Mouse (Mus musculus) embryonic facial prominence, embryonic 12.5 days (tissue): ENCODE measurements at regions not wholly inside any gene's neighbourhood (a gene's known extent, or its start where the extent isn't known, plus 50 kb on each side); places are given as distances from the start of the nearest gene placed in this dataset.

ENCODE experiments used
- ATAC-seq: fragments of 200-750 bp; cut with Nextera tagmentation; 2 replicates; pipeline ENCODE4 v1.8.0; 2017; ENCODE audit not compliant: insufficient number of reproducible peaks, insufficient read depth, low FRiP score, low TSS enrichment
- H3K27ac ChIP-seq: fragments of 300-500 bp; sonication (generic); 2 replicates; pipeline ENCODE4 v1.5.1; 2016; ENCODE audit warnings: mild to moderate bottlenecking
- H3K27me3 ChIP-seq: fragments of 300-500 bp; sonication (generic); 2 replicates; pipeline ENCODE4 v1.6.1; 2016; ENCODE audit warnings: mild to moderate bottlenecking, moderate library complexity
- H3K36me3 ChIP-seq: fragments of 300-500 bp; sonication (generic); 2 replicates; pipeline ENCODE4 v1.6.1; 2016; ENCODE audit warnings: mild to moderate bottlenecking
- H3K4me1 ChIP-seq: fragments of 300-500 bp; sonication (generic); 2 replicates; pipeline ENCODE4 v1.6.1; 2016
- H3K4me2 ChIP-seq: fragments of 300-500 bp; sonication (generic); replicated peaks from 2 replicates; pipeline ENCODE4 v1.6.1; 2016; ENCODE audit warnings: mild to moderate bottlenecking, moderate library complexity
- H3K4me3 ChIP-seq: fragments of 300-500 bp; sonication (generic); 2 replicates; pipeline ENCODE4 v1.5.1; 2016; ENCODE audit warnings: mild to moderate bottlenecking
- H3K9ac ChIP-seq: fragments of 300-500 bp; sonication (generic); 2 replicates; pipeline ENCODE4 v1.6.1; 2016; ENCODE audit warnings: mild to moderate bottlenecking, moderate library complexity
- H3K9me3 ChIP-seq: fragments of 300-500 bp; sonication (generic); 2 replicates; pipeline ENCODE4 v1.6.1; 2016; ENCODE audit warnings: mild to moderate bottlenecking, moderate library complexity
- WGBS: fragments of 180-500 bp; shearing (Covaris S2); methylation state at CpG from one replicate; pipeline ENCODE4 v1.1.7; 2016; 5-methylcytosine and 5-hydroxymethylcytosine counted together

GRCm38 (mm10) chr2:178844561-178844960 is 414.2 kb downstream of the Cdh26 start:
- no peak overlapping the region for H3K9ac ChIP-seq
- no peaks in the 10 kb centered on the region for H3K27me3 ChIP-seq
- no peak overlapping the region for H3K27ac ChIP-seq
- WGBS, result 90% methylated on average over 4 of the region's 4 CpGs
- H3K4me1 ChIP-seq, result no peaks in the 10 kb centered on the region
- no peaks in the 10 kb centered on the region for H3K36me3 ChIP-seq
- ATAC-seq, result no peak
- H3K4me3 ChIP-seq, result no peak overlapping the region
- no peaks in the 10 kb centered on the region for H3K9me3 ChIP-seq
- H3K4me2 ChIP-seq, result no peak overlapping the region

- no peak overlapping the region for H3K27ac ChIP-seq
- H3K4me3 ChIP-seq, result no peak overlapping the region
- ATAC-seq, result no peak
- no peak overlapping the region for H3K9ac ChIP-seq
- peaks cover 15% of the 10 kb centered on the region for H3K4me1 ChIP-seq
- 83% methylated on average over 10 of the region's 10 CpGs for WGBS
- H3K9me3 ChIP-seq, result no peaks in the 10 kb centered on the region
- H3K36me3 ChIP-seq, result no peaks in the 10 kb centered on the region
- no peak overlapping the region for H3K4me2 ChIP-seq
- no peaks in the 10 kb centered on the region for H3K27me3 ChIP-seq
These were observed 420.0 kb downstream of the Cdh26 start for GRCm38 (mm10) chr2:178850320-178850719.

GRCm38 (mm10) chr2:178850769-178851168 is 420.4 kb downstream of the Cdh26 start:
- Histone ChIP-seq H3K4me2 (no peak overlapping the region), H3K4me3 (no peak overlapping the region), H3K36me3 (no peaks in the 10 kb centered on the region), H3K27me3 (no peaks in the 10 kb centered on the region), H3K9me3 (no peaks in the 10 kb centered on the region), H3K9ac (no peak overlapping the region), H3K27ac (no peak overlapping the region), H3K4me1 (peaks cover 16% of the 10 kb centered on the region)
- 83% methylated on average over 11 of the region's 11 CpGs for WGBS
- no peak for ATAC-seq

- H3K9me3 ChIP-seq, result no peaks in the 10 kb centered on the region
- H3K36me3 ChIP-seq, result no peaks in the 10 kb centered on the region
- 73% methylated on average over 1 of the region's 1 CpGs for WGBS
- H3K4me2 ChIP-seq, result no peak overlapping the region
- no peak overlapping the region for H3K27ac ChIP-seq
- H3K27me3 ChIP-seq, result no peaks in the 10 kb centered on the region
- no peak for ATAC-seq
- H3K4me1 ChIP-seq, result peaks cover 16% of the 10 kb centered on the region
- no peak overlapping the region for H3K9ac ChIP-seq
- H3K4me3 ChIP-seq, result no peak overlapping the region
These were observed 423.7 kb downstream of the Cdh26 start for GRCm38 (mm10) chr2:178854012-178854411.

DNA sequence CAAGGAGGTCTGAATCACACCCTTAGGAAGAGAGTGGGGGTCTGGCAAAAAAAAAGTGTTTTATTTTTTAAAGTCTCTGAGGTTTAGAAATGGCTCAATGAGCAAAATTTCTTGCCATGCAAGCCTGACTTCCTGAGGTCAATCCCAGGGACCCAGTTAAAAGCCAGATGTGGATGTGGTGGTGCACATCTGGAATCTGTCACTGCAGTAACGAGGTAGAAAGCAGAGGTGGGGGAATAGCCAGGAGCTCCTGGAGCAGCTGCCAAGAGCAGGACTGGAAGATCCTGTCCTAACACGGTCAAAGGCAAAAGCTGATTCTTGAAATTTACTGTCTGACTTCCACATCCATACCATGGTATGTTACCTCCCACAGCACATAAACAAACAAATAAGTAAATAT is 424.4 kb downstream of the Cdh26 start:
- no peaks in the 10 kb centered on the region for H3K36me3 ChIP-seq
- no peak for ATAC-seq
- H3K27ac ChIP-seq, result no peak overlapping the region
- no peaks in the 10 kb centered on the region for H3K27me3 ChIP-seq
- 18% methylated on average over 2 of the region's 2 CpGs for WGBS
- no peaks in the 10 kb centered on the region for H3K9me3 ChIP-seq
- no peak overlapping the region for H3K4me2 ChIP-seq
- H3K4me1 ChIP-seq, result peaks cover 16% of the 10 kb centered on the region
- H3K9ac ChIP-seq, result no peak overlapping the region
- H3K4me3 ChIP-seq, result no peak overlapping the region

DNA sequence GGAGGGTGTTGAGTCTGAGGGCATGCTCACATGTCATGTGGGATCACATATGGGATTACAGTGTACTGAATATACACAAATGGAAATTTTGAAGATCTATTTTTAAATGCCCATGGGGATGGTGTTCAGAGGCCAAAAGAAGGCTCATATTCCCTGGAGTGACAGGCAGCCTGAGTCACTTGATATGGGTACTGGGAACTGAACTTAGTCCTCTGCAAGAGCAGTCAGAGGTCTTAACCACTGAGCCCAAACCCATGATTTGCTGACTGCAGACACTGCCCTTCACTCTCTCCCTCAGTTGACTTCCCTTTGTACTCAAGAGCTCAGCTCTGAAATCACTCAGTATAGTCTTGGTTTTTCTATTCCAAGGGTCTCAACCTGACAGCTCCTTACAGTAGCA is 432.3 kb downstream of the Cdh26 start:
- Histone ChIP-seq H3K36me3 (no peaks in the 10 kb centered on the region), H3K4me2 (no peak overlapping the region), H3K27me3 (no peaks in the 10 kb centered on the region), H3K4me3 (no peak overlapping the region), H3K4me1 (peaks cover 4% of the 10 kb centered on the region; the same call in 1 of the 2 replicates), H3K9ac (no peak overlapping the region), H3K27ac (no peak overlapping the region), H3K9me3 (no peaks in the 10 kb centered on the region)
- ATAC-seq, result no peak

DNA sequence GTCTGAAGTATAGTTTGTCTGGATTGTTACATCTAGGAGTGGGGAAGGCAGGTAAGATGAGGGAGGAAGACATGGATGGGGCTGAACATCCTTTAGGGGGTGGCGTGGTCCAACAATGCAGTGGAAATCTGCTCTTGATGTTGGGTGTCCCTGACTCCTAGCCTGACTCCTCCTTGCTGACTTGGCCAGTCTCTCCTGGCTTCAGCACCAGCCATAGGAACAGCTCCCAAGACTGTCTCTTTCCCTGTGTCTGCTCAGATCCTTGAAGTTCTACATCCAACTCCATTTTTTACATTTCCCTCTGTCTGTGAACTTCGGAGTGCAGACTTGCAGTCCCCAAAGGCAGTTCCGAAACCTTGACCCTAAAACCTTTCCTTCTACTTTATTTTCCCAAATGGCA is 436.8 kb downstream of the Cdh26 start:
- no peak for ATAC-seq
- H3K4me2 ChIP-seq, result no peak overlapping the region
- WGBS, result 39% methylated on average over 3 of the region's 3 CpGs
- H3K4me3 ChIP-seq, result no peak overlapping the region
- H3K27ac ChIP-seq, result no peak overlapping the region
- H3K4me1 ChIP-seq, result no peaks in the 10 kb centered on the region
- no peaks in the 10 kb centered on the region for H3K9me3 ChIP-seq
- no peaks in the 10 kb centered on the region for H3K36me3 ChIP-seq
- H3K27me3 ChIP-seq, result 0 out of 2 replicates have a peak, but pooled peaks cover 4% of the 10 kb centered on the region
- H3K9ac ChIP-seq, result no peak overlapping the region

DNA sequence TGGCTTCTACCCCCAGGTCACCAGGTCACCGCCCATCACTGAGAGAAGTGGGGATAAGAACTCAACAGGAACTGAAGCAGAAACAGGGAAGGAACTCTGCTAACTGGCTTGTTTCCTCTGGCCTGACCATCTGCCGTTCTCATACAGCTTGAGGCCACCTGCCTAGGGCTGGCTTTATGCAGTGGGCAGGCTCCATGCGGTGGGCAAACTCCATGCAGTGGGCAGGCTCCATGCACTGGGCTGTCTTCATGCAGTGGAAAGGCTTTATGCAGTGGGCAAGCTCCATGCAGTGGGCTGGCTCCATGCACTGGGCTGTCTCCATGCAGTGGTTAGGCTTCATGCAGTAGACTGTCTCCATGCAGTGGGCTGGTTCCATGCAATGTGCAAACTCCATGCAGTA is 438.8 kb downstream of the Cdh26 start:
- no peaks in the 10 kb centered on the region for H3K9me3 ChIP-seq
- no peak for ATAC-seq

DNA sequence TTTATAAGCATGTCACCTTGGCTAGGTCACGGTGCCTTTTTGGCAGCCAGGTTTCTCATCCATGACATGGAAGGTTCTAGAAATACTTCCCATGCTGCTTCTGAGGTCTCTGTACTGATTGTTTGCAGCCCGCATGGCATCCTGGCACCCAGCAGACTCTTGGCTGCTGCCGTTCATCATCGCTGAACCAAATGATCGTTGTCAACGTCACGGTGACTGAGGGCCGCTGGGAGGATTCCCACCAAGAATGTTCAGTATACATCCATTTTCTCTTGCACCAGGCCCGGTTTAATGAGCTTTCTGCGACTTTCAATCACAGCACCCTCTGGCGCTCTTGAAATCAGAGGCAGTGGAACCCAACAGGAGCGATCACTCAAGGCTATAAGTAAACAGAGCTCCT is 448.1 kb downstream of the Cdh26 start:
- Histone ChIP-seq H3K27ac (no peak overlapping the region), H3K4me1 (no peaks in the 10 kb centered on the region), H3K36me3 (no peaks in the 10 kb centered on the region), H3K4me3 (no peak overlapping the region), H3K27me3 (no peaks in the 10 kb centered on the region), H3K4me2 (no peak overlapping the region), H3K9me3 (no peaks in the 10 kb centered on the region), H3K9ac (no peak overlapping the region)
- WGBS, result 92% methylated on average over 12 of the region's 12 CpGs
- ATAC-seq, result no peak

More for the DNA sequence above, 438.8 kb downstream of the Cdh26 start:
- Histone ChIP-seq H3K36me3 (no peaks in the 10 kb centered on the region), H3K4me2 (no peak overlapping the region), H3K9ac (no peak overlapping the region), H3K4me3 (no peak overlapping the region), H3K27me3 (0 out of 2 replicates have a peak, but pooled peaks cover 4% of the 10 kb centered on the region), H3K4me1 (no peaks in the 10 kb centered on the region), H3K27ac (no peak overlapping the region)
- WGBS, result 70% methylated on average over 3 of the region's 3 CpGs

DNA sequence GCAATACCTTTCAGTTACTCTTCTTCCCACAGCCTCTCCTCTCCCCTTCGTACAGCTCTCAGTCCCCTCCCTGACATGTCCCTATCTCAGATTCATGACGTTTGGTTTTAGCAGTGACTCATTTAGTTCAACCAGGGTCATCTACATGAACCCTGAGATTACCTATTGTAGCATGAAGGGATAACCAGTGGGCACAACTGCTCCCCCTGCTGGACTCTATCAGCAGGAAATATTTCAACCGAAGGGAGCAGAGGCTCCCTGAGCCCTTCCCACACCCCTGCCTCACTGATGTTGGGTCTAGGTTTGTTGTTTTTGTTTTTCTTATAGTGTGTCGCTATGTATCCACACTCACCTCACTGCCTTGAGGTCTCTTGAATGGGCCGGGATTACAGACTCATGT is 455.4 kb downstream of the Cdh26 start:
- H3K4me2 ChIP-seq, result no peak overlapping the region
- H3K9me3 ChIP-seq, result no peaks in the 10 kb centered on the region
- H3K9ac ChIP-seq, result no peak overlapping the region
- no peak for ATAC-seq
- WGBS, result 48% methylated on average over 5 of the region's 5 CpGs
- H3K27ac ChIP-seq, result no peak overlapping the region
- no peaks in the 10 kb centered on the region for H3K4me1 ChIP-seq
- H3K36me3 ChIP-seq, result no peaks in the 10 kb centered on the region
- no peaks in the 10 kb centered on the region for H3K27me3 ChIP-seq
- H3K4me3 ChIP-seq, result no peak overlapping the region

DNA sequence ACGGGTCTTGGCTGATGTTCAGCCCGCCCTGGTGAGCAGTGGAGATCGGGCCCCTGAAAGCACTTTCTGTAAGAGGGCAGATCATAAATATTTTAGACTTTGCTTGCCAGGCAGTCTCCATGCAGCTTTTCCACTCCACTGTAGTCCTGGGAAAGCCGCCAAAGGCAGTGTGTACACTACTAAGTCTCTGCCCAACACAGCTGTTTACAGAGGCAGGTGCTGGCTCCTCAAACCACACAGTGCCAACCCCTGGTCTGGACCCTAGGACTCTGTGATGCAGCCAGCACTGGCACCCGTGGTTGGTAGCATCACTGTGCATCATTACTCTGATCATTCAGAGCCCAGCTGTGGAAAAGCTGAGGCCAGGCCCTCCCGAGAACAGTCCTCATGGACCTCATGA is 458.4 kb downstream of the Cdh26 start:
- WGBS, result 86% methylated on average over 6 of the region's 6 CpGs
- H3K4me2 ChIP-seq, result no peak overlapping the region
- no peaks in the 10 kb centered on the region for H3K9me3 ChIP-seq
- H3K27me3 ChIP-seq, result no peaks in the 10 kb centered on the region
- 0 out of 2 replicates have a peak, but pooled peaks have one; percentile 10 for ATAC-seq
- no peak overlapping the region for H3K9ac ChIP-seq
- H3K4me3 ChIP-seq, result no peak overlapping the region
- H3K4me1 ChIP-seq, result no peaks in the 10 kb centered on the region
- H3K27ac ChIP-seq, result no peak overlapping the region
- H3K36me3 ChIP-seq, result no peaks in the 10 kb centered on the region

DNA sequence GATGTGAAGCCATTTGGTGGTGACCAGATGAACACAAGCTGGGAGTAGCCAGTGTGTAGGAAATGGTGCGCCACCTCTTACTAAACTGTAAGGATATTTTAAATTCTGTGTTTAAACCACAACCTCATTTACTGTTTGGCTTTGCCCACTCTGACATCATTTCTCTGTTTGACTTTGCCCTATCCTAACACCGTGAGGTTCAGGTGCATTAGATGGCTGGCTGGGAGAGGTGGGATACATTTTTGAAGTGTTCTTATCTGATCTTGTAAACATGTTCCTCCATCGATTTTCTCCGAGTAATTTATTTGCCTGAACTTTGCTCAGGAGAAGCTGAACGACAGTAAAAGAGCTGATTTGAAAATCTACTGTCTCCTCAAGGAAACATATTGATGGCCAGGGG is 472.1 kb downstream of the Cdh26 start:
- Histone ChIP-seq H3K9ac (no peak overlapping the region), H3K4me1 (0 out of 2 replicates have a peak, but pooled peaks cover 4% of the 10 kb centered on the region), H3K4me2 (no peak overlapping the region), H3K4me3 (no peak overlapping the region), H3K9me3 (no peaks in the 10 kb centered on the region), H3K27me3 (no peaks in the 10 kb centered on the region), H3K27ac (no peak overlapping the region), H3K36me3 (no peaks in the 10 kb centered on the region)
- 80% methylated on average over 5 of the region's 5 CpGs for WGBS
- ATAC-seq, result no peak

DNA sequence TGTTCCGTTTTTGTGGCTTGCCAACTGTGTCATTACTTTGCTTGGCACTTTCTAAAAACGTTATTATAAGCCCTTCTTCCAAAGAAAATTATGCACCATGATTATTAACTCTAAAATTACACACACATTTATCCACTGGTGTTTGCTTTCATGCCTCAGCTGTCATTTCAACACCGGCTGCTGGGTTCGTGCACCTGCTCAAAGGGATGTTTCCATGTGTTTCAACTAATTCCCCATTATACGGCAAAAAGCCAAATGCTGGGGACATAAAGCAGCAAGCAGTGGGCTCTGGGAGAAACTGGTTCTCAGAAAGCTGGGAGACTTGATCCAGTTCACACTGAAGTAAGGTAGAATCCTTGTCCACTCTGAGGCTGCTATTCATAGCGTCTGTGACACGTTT is 479.0 kb downstream of the Cdh26 start:
- H3K4me2 ChIP-seq, result no peak overlapping the region
- ATAC-seq, result no peak

More for the DNA sequence above, 479.0 kb downstream of the Cdh26 start:
- WGBS, result 70% methylated on average over 7 of the region's 7 CpGs
- 0 out of 2 replicates have a peak, but pooled peaks cover 9% of the 10 kb centered on the region for H3K4me1 ChIP-seq
- H3K27ac ChIP-seq, result no peak overlapping the region
- H3K9ac ChIP-seq, result no peak overlapping the region
- no peaks in the 10 kb centered on the region for H3K9me3 ChIP-seq
- H3K4me3 ChIP-seq, result no peak overlapping the region
- no peaks in the 10 kb centered on the region for H3K36me3 ChIP-seq
- H3K27me3 ChIP-seq, result no peaks in the 10 kb centered on the region
